9 mouse cellular contexts compared by ENCODE assay signal in genomic region chr3:107953328-107953755, GRCm38 (mm10). TPM values are rescaled to one million over a fixed set of nuclear protein-coding genes. Genes with fewer than 3 reads are reported as not detected.
DNase-seq lines count a peak whose midpoint lies in the region; ATAC-seq and TF ChIP-seq lines count a peak whose summit lies in the region.
"Had no signal": no experiment of that assay in that cellular context is flagged by ENCODE, and none has a peak within 500 bp of the region (broad histone marks: within the 10 kb centered on the region; RNA-seq: fewer than 3 reads in every experiment).

No protein-coding gene starts in this region.

- H3K9me3 ChIP-seq in forebrain, embryonic 13.5 days (replicated peaks): no peaks in the 10 kb centered on the region

- DNase-seq in MN1 (ENCODE audit: low spot score): peak; percentile 86
- DNase-seq in layer of hippocampus, adult 9-10 months (ENCODE audit: low spot score): peak; percentile 55
- DNase-seq in lung, postnatal 36 days: peak; percentile 90
- peak; percentile 64 for DNase-seq in right cerebral cortex, postnatal 14 days
- no peak for DNase-seq in c-Kit-positive CD71-positive TER-119-positive erythroid progenitor cells, embryonic 14.5 days (ENCODE audit: low spot score)

- H3K27me3 ChIP-seq in forebrain, embryonic 13.5 days: no peaks in the 10 kb centered on the region

- no peak for TF ChIP-seq POLR2A in bone marrow macrophage, adult 2 months (IDR thresholded peaks at IDR 0.05; ENCODE audit: borderline replicate concordance, low read depth, low read length)

- H3K4me2 ChIP-seq in forebrain, embryonic 13.5 days: no peak overlapping the region

- 17% methylated on average over 6 of the region's 6 CpGs for WGBS in forebrain, embryonic 13.5 days

- no peak overlapping the region for H3K9ac ChIP-seq in forebrain, embryonic 13.5 days

- H3K27ac ChIP-seq in bone marrow macrophage, adult 2 months (ENCODE audit: insufficient read depth, low read depth, low read length): no peak overlapping the region
- H3K27ac ChIP-seq in forebrain, embryonic 13.5 days: no peak overlapping the region

- no peaks in the 10 kb centered on the region for H3K36me3 ChIP-seq in forebrain, embryonic 13.5 days (ENCODE audit: poor library complexity, severe bottlenecking)

- peak; percentile 88 for TF ChIP-seq CTCF in bone marrow macrophage, adult 2 months (IDR thresholded peaks at IDR 0.05; ENCODE audit: low read depth, low read length)

- H3K4me3 ChIP-seq in bone marrow macrophage, adult 2 months (ENCODE audit: insufficient read depth, low read length): no peak overlapping the region
- H3K4me3 ChIP-seq in forebrain, embryonic 13.5 days: no peak overlapping the region

- peak; percentile 83 for ATAC-seq in forebrain, embryonic 13.5 days
- peak; percentile 71 to 74 for ATAC-seq in hematopoietic stem cell, adult 5-6 weeks (replicated peaks in 1 of 2; ENCODE audit: insufficient read depth in 1 of 2, low FRiP score in 2 of 2, low TSS enrichment in 1 of 2, low read depth in 1 of 2, poor library complexity in 2 of 2, severe bottlenecking in 2 of 2)

- 0 out of 2 replicates have a peak, but pooled peaks cover 4% of the 10 kb centered on the region for H3K4me1 ChIP-seq in bone marrow macrophage, adult 2 months (ENCODE audit: control insufficient read depth, insufficient read depth, low read length)
- H3K4me1 ChIP-seq in forebrain, embryonic 13.5 days: peaks cover 6% of the 10 kb centered on the region; the same call in 1 of the 2 replicates

RNA-seq across cellular contexts. Expression of gene Gstm6, which starts 9.8 kb away (rescaled TPM):
- polyA plus RNA-seq in bone marrow macrophage, adult 2 months (2012; ENCODE audit: insufficient read depth, insufficient read length, missing spikeins): not detected in 2 replicates
- polyA plus RNA-seq in forebrain, embryonic 13.5 days (2015; fragmentation: Nextera tagmentation; extraction: Ambion mirVana): 11.7 and 11.9 TPM in 2 replicates
- not detected in 2 replicates for total RNA-seq in hematopoietic stem cell, adult 5-6 weeks (2017)

RNA-seq across cellular contexts. Expression of gene Gstm3, which starts 15.7 kb away (rescaled TPM):
- not detected in 2 replicates for polyA plus RNA-seq in bone marrow macrophage, adult 2 months (2012; ENCODE audit: insufficient read depth, insufficient read length, missing spikeins)
- polyA plus RNA-seq in forebrain, embryonic 13.5 days (2015; fragmentation: Nextera tagmentation; extraction: Ambion mirVana): 0.14 and 0.26 TPM in 2 replicates
- not detected in 2 replicates for total RNA-seq in hematopoietic stem cell, adult 5-6 weeks (2017)
- total RNA-seq: left cerebral cortex, postnatal 36 days had no signal

RNA-seq across cellular contexts. Expression of gene Gstm7, which starts 21.7 kb away (rescaled TPM):
- 1.8 TPM in 1 of 2 replicates, not detected in the other for polyA plus RNA-seq in bone marrow macrophage, adult 2 months (2012; ENCODE audit: insufficient read depth, insufficient read length, missing spikeins)
- polyA plus RNA-seq in forebrain, embryonic 13.5 days (2015; fragmentation: Nextera tagmentation; extraction: Ambion mirVana): 83.5 and 89.2 TPM in 2 replicates
- total RNA-seq in hematopoietic stem cell, adult 5-6 weeks (2017): 8.3 and 11.8 TPM in 2 replicates

RNA-seq across cellular contexts. Expression of gene Gstm2, which starts 32.9 kb away (rescaled TPM):
- 4.5 and 4.7 TPM in 2 replicates for polyA plus RNA-seq in bone marrow macrophage, adult 2 months (2012; ENCODE audit: insufficient read depth, insufficient read length, missing spikeins)
- 2.8 and 3.6 TPM in 2 replicates for polyA plus RNA-seq in forebrain, embryonic 13.5 days (2015; fragmentation: Nextera tagmentation; extraction: Ambion mirVana)
- 1.7 and 2.8 TPM in 2 replicates for total RNA-seq in hematopoietic stem cell, adult 5-6 weeks (2017)

RNA-seq across cellular contexts. Expression of gene Gstm5, which starts 57.7 kb away (rescaled TPM):
- 19.6 and 24.6 TPM in 2 replicates for polyA plus RNA-seq in bone marrow macrophage, adult 2 months (2012; ENCODE audit: insufficient read depth, insufficient read length, missing spikeins)
- polyA plus RNA-seq in forebrain, embryonic 13.5 days (2015; fragmentation: Nextera tagmentation; extraction: Ambion mirVana): 222 and 225 TPM in 2 replicates
- 34.2 and 42.6 TPM in 2 replicates for total RNA-seq in hematopoietic stem cell, adult 5-6 weeks (2017)

Comparison
In these comparisons a context has a peak if more than half of its experiments do, and no peak if none do; other contexts are left out.
1. RNA of gene Gstm6, which starts 9.8 kb away (polyA plus RNA-seq): 11.7 to 11.9 TPM in forebrain, embryonic 13.5 days; not detected in bone marrow macrophage, adult 2 months; every median in the first group is over 10 times any median in the second.
2. RNA of gene Gstm7, which starts 21.7 kb away (polyA plus RNA-seq): 83.5 to 89.2 TPM in forebrain, embryonic 13.5 days; 1.8 TPM in bone marrow macrophage, adult 2 months; every median in the first group is over 10 times any median in the second.